Mouse (Mus musculus) frontal cortex, postnatal 14 days (tissue): ENCODE measurements around the gene Efhd1.
A peak's percentile ranks its signal among the peaks of the same experiment; 100 is the strongest.

Experiments
- DNase-seq, 2 experiments: peaks; one replicate each; pipeline ENCODE4 v3.0.0; 2022; ENCODE audit warnings: low spot score in 2 of 2

The Efhd1 gene

DNA sequence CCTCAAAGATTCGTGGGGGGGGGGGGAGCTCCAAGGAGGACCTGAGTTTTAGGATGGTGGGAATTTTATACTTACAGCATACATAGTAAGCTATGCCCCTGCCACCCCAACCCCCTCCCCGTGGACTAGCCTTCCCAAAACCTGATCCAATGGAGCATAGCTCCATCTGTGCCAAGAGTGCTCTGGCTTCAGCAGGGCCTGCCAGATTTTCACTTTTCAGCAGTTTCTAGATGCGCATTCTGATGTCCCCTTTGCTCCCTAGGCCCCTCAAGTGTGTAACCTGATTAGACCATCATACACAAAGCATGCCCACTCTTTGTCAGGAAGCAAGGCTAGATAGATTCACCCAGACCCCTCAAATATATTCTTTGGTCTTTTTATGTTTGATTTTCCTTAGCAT is 6.0 kb downstream of the Efhd1 start:
- no peak for DNase-seq

DNA sequence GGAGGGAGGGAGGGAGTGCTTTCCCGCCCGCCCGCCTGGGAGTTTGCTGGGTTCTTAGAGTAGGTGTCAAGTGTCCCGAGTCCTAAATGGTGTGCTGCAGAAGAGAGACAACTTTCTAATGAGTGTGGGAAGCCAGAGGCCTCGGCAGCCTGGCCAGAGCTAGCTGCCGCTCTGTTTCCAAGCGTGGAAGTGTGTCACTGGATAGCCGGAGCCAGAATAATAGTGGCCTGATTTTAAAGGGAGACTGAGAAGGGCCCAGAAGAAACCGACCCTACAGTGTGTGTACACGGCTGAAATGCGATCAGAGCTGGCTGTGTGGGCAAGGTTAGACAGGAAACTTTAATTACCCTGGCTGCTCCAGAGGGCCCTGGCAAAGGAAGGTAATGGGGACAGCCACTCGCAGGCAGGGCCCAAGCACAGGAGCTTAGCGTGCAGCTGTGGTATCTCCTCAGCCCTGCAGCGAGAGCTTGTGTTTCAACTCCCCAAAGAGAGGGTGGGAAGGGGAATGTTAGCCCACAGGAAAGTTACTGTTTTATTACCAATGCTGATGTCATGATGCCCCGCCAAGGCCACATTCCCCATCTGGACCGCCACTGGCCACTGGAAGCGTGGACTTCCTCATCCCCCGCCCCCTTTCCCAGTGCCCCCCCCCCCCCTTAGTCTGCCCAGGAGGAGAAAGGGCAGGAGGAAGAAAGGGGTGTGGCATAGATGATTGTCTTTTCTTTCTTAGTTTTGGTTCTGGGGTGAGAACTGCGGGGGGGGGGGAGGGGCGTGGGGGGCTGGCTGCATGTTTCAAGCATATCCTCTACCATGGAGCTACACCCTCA is 6.7 kb downstream of the Efhd1 start:
- no peak for DNase-seq

DNA sequence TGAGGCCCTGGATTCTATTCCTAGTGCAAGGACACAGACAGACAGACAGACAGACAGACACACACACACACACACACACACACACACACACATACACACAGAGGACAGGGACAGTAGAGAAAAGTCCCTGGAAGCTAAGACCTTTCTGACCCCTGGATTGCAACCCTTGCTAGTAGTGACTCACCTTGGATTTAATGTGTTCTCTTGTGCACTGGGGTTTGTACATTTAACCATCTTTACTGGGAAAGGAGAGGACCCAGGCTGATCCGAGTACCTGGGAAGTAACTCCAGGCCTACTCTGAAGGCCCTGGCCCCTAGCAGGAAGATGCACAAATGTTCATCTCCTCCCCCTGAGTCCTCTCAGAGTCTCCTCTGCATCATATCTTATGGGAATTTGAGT is 7.4 kb downstream of the Efhd1 start:
- no peak for DNase-seq

DNA sequence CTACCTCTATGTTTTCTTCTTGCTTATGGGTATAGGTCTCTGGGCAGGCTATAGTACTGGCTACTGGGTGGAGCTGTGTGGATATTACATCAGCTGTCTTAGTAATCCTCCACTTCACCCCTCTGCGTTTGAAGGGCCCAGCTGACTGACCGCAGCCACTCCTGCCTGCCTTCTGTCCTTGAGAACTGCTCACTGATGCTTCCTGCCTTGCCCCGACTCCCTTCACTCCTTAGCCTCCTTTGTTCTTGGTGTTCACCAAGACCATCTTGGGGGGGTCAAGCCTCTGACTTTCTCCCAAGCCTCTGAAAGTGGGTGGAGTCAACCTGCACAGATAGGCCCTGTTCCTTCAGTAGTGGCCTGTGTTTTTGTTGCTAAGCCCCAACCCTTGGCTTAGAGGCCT is 8.3 kb downstream of the Efhd1 start:
- DNase-seq = no peak

DNA sequence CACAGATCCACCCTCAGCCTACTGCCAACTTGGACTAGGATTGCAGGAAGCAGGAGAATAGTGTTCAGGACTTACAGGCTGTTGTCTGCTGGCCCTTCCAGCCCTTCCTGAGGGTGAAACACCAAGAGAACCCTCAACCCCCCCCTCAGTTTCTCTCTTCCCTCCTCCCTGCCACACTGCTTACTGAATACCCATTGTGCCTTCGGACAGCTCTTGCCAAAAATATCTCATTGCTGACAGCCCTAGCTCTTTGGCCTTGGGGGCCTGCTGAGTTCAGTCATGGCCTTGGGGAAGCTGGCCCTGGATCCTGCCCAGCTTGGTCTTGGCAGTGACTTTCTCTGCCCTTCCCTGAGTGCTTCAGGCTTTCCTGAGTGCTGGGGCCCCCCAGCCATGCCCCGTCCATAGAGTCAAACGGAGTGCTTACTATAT is 9.4 kb downstream of the Efhd1 start:
- no peak for DNase-seq

DNA sequence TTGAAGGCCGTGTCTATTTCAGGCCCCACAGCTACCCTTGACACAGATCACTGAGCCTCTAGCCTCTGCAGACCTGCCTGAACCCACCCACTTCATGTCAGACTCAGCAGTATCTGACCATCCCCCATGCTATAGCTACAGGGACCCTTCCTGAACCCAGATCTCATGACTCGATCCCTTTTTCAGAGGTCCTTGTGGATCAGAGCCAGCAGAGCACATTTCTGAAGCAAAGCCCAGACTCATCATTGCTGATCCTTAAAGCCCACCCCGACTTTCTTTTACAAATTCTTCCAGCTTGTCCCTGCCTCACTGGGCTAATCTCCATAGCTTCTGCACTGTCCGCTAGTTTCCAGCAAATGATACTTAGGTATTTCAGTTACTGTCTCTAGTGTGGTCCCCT is 10.0 kb downstream of the Efhd1 start:
- DNase-seq = no peak

DNA sequence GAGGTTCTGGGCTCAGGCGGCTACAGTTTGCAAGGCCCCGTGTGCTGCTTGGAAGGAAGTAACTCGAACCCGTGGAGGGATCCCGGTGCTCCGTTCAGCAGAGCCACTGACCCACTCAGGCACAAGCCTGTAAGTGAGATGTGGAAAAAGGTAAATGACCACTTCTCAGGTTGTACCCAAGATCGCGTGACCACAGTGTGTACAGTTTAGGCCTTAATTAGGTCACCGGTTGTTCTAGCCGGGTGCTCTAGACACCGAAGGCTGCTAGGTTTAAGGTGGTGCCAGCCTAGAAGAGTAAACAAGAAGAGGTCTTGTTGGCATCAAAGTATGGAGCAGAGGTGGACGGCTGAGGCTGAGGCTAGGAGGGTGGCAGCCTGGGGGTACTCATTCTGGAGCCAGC is 11.0 kb downstream of the Efhd1 start:
- no peak for DNase-seq

DNA sequence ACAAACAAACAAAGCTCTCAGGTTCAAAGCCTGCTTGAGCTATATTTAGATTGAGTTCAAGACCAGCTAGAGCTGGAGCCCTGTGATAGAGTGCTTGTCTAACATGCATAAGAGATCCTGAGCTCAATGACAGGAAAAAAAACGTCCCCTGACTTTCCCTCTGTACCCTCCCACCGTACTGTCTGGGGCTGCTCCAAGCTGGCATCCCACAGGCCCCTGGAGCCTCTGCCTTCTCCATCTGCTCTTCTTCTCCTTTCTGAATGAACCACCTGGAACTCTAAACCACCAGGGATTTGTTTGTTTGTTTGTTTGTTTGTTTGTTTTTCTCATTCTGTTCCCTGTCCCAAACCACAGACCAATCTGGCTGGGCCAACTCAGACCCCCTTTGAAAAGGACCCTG is 11.9 kb downstream of the Efhd1 start:
- no peak for DNase-seq

DNA sequence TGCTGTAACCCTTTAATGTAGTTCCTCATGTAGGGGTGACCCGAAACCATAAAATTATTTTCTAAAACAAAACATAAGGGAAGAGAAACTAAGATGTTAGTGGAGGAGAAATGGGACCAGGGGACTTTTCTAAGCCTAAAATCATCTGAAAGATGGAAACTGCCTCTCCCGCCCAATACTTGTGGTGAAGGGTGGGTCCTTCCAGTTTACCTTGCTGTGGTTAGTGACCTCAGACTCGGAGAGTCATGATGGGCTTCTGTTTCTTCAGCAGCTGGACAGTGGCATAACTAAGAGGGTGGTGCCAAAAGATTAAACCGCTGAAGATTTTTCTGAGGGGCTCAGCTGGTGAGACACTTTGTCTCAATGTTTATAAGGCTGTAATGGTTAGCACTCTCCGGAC is 16.1 kb downstream of the Efhd1 start:
- no peak for DNase-seq

DNA sequence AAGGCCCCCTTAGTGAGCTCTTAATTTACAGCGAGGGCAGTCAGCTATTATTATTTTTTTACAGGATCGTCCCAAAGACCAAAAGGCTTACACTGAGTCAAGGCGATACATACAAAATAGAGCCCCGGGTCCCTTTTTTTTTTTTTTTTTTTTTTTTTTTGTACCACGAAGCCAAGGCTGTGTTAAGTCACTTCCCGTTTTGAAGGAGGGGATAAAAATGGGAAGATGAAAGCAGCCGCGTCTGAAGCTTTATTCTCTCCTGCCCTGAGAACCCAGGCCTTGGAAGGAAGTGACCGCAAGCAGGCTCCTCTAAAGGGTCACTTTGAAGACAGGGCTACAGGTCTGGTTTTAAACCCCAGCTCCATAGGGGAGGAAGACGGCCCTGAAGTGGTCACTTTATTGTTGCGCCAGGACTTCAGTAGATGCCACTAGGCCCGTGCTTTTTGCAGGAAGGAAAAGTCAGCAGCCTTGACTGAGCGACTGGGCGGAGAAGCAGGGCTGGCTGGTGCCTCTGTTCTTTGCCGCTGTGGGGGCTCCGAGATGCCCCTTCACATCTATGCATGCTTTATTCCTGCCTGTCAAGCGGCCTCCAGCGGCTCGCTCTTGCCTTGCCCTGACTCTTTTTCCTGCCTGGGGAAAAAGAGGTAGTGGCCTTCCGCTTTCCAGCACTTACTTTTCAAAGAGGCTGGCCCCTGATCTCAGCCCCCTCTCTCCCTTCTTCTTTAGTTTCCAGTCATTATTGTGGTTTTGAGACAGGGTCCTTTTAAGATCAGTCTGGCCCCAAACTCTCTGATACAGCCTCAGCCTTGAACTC is 17.6 kb downstream of the Efhd1 start:
- no peak for DNase-seq

DNA sequence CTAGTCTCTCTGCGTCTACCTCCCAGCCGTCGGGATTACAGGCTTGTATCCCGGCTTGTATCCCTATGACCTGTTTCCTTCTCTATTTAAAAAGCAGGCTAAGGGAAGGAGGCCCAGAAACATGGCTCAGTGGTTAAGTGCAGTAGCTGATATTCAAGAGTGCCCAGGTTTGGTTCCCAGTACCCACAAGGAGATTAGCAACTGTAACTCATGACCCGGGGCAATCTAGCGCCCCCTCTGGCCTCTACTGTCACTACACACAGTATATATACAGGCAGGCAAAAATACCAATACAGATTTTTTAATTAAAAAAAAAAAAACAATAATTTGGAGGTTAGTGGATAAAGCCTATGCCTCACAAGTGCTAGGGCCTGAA is 18.2 kb downstream of the Efhd1 start:
- DNase-seq = no peak

DNA sequence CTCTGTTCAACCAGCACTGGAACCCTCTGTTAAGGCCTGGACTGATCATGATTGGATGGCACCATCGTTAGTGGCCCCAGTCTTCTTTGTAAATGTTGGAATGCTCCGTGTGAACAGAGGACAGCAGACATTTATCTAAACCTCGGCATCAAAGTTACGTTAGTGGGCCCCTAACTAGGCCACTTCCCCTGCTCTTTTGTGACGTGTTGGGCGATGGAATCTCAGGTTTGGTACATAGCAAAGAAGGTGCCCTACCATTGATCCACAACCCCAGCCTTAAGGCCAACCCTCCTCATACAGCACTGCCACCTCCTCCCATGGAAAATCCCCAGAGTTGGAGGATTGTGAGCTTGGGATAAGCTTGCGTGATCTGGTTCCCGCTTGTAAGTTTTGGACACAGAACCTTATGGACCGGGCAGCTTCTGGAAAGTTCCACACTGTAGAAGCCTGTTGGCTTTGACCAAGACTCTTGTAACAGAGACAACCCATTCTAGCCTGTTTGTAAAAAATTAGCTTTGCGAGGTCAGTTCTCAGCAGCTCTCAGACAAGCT is 19.3 kb downstream of the Efhd1 start:
- DNase-seq = no peak

DNA sequence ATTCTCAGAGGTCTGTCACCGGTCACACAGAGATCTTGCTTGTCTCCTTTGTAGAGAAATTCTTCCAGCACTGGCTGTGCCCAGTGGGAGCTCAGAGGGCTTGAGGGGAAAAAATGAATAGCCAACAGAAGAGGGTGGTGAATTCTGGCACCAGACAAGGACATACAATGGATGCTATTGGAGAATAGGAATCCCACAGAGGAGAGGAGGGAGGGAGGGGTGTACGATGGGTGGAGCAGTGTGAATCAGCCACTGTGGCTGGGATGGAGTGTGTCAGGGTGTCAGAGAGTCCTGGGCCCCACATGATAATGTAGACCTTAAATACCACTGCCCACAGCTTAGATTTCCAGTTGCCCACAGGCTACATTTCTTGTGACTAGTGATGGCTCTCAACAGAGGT is 22.9 kb downstream of the Efhd1 start:
- no peak for DNase-seq

DNA sequence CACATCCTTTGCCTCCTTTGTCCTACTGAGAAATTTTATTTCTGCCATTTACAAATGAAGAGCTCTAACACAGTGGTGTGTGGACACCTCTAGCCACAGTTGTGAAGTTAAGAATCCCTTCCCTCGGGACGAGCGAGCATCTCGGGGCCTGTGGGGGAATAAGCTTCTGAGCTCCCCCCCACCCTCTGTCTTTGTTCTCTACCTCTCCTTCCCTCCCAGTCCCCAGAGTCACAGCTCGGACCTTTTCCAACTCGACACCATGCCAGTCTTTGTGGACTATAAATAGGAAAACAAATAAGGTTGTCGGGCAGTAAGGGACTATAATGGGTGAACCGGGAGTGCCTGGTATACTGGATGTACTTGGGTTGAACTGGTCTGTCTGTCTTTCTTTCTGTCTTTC is 27.3 kb downstream of the Efhd1 start:
- DNase-seq = no peak

DNA sequence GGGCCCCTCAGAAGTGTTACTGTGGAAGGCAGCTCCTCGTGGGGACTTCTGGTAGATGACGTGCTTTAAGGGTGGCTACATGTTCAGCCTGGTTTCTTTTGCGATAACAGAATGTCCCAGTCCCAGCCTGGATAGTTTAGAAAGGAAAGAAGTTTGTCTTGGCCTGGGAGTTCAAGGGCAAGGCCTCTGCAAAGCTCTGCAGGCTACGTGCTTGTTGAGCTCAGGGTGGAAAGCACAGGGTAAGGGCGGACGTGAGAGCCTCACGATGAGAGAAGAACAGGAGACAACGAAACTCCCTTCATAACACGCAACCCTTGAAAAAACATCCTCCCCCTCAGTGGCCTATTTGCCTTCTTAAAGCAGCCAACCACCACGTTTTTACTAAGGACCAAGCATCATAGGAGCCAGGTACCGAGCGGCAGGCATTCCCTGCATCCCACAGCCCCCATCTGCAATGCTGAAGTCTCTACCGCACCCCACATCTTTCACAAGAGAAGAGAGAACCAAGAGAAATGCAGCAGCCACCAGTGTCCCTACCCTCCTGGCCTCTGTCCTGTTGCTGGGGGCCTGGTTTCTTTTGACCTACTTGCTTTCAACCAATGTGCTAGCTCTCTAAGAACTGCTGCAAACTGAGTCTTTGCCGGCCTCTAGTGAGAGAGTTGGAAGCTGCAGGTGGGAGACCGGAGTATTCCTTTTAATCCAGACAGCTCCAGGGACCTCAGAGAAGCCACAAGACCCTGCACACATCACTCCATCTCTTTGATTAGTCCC is 28.4 kb downstream of the Efhd1 start:
- DNase-seq = peak; percentile 26 to 28

DNA sequence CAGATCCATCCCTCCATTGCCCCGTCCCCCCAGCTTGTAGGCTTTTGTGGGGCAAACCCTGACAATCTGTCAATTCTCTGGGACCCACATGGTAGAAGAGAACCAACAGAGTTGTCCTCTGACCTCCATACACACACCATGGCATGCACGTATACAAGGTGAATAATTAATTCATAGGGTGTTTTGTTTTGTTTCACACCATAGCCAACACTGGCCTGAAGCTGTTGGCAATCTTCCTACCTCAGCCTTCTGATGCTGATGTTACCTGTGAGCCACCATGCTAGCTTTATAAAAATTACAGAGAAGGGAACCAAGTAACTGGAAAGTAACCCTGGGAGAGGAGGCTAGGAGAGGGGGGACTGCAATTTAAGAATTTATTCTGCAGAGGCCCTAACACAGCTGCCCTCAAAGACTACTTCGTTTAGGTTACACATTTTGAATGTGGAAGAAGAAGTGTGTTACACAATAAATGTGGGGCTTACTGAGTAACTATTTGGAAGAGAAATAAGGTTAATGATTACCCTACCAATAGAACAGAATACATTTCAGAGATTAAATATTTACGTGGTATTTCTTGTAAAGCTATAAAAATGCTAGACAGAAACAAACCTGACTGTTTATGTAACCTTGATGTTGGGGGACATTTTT is 30.0 kb downstream of the Efhd1 start:
- no peak for DNase-seq

DNA sequence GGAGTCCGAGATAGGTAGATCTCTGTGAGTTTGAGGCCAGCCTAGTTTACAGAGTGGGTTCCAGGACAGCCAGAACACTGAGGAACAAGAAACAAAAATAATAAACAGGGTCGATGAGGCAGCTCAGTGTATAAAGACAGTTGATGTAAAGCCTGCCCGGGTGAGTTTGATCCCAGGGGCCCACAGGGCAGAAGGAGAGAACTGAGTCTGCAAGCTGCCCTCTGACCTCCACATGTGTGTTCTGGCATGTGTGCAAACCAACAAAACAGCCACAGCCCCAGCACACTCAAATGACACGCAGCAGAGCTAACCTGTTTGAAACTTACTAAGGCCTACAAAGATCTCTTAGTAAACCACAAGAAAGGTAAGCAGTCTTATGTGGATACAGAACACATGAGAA is 30.8 kb downstream of the Efhd1 start:
- no peak for DNase-seq

DNA sequence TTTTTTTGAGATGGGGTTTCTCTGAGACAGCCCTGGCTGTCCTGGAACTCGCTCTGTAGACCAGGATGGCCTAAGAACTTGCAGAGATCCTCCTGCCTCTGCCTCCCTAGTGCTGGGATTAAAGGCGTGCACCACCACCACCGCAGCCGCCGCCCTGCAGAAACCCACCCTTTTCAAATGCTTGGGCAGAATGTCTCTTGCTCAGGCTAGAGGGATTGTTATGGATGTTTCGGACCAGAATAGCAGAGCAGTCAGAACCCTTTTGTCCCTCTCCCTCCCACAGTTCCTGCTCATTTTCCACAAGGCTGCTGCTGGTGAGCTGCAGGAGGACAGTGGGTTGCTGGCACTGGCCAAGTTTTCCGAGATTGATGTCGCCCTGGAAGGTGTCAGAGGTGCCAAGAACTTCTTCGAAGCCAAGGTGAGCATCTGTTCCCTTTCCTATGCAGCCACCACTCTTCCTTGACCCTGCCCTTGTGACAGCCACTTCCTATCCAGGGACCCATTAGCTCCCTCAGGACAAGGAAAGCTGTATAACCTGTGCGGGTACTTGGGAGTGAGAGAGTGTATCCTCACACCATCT is 33.3 kb downstream of the Efhd1 start:
- no peak for DNase-seq

DNA sequence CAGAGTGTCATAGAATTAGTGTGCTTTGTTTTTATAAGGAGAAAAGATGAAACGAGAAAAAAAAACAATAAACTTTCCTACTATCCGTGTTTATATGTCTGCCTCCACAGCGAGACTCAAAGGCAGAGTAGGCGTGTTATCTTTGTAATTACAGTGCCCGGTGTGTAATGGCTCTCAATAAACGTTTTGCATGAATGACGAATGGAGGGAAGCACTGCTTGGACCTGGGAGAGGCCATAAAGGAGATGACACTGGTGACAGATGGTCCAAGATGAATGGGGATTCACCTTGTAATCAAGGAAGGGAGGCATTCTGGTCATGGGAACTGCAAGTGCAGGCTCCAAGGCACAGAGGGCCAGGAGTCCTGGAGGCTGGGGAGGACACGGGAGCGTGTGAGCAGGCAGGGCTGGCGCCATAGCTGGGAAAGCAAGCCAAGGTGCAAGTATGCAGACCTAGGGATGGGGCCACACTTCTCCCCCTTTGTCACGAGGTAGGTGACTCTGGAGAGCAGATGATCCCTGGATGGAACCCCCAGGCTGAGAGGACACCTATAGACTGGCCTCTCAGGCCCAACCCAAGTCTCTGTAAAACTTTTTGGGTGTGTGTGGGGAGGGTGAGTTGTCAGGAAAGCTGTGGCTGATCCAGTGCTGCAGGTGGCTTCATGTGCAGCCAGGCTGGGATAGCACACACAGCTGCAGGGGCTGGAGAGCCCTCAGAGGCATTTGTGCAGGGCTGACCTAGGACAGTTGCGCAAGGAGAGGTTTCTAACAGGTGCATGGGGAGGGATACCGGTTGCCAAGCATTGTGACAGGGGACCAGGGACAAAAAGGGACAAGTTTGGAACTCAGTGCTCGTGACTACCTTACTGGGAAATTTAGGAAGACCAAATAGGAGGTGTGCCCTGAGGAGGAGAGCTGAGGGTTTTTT is 36.5 kb downstream of the Efhd1 start:
- DNase-seq = no peak

DNA sequence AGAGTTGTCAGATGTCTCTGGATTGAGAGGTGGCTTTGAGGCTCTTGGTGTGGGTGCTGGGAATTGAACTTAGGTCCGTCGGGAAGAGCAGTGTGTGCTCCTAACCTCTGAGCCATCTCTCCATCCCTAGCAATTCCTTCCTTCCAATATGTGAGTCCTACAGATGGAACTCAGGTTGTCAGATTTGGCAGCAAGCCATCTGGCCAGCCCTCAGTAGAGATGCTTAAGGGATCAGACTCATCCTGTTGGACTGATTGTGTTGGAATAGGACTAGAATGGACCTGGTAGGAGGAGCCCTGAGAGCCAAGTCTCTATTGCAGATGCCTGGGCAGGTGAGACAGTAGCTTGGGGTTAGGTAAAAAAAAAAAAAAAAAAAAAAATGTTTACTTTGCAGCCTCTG is 37.8 kb downstream of the Efhd1 start:
- DNase-seq = no peak
